Mouse (Mus musculus): ENCODE data around the gene Gabbr1. TPM values are rescaled to one million over a fixed set of nuclear protein-coding genes. Genes with fewer than 3 reads are reported as not detected.

The Gabbr1 gene
- polyA plus RNA-seq, 1 experiment: 6.1 TPM

DNA sequence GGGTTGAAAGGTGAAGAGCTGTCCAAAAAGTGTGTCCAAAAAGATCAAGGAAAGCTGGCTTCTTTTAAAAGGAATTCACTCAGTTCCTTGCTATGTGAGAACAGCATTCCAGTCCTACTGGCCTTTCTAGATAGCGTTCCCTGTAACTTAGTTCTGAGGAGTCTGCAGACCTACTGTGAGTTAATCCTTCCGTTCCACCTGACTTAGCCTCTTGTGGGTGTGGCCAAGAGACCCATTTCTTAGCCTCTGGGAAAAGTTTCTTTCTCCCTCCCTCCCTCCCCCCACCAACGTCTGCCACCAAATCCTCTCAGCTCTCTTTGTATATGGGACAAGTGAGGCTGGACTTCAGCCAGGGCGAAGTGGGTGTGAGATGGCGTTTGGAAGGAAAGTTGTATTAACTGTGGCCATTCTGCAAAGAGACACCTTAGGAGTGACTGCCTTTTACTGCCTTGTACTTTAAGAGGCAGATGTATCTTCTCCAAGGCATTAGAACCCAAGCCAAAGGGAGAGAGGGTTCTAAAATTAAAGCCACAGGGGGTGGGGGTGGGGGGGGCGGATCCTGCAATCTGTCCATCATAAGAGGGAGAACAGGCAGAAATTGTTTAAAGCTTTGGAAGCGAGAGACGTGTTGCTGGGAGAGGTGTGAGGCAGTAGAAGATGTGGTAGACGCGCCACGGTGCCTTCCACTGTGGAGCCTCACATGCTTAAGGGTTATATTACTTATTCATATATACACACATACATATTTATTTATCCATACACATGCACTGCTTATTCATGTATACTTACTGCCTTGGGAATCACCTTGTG is 18.1 kb downstream of the Gabbr1 start:
- Histone ChIP-seq H3K36me3 (ENCODE audit: control insufficient read depth, insufficient read depth) (peaks cover 44% of the 10 kb centered on the region), H3K79me3 (ENCODE audit: low read depth) (no peaks in the 10 kb centered on the region), H3K4me3 (ENCODE audit: insufficient read depth, poor library complexity, severe bottlenecking) (no peak overlapping the region)

DNA sequence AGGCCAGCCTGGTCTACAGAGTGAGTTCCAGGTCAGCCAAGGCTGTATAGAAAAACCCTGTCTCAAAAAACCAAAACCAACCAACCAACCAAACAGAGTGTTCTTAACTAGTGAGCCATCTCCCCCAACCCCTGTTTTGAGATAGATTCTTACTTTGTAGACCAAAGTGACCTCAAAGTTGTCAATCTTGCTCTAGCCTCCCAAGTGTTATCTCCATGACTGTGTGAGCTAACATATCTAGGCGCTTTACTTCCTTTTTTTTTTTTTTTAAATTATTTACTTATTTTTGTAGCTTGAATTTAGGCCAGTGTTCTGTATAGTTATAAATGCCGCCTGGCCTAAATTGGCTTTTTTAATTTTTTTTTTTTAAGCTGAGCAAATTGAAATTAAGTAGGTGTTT is 20.2 kb downstream of the Gabbr1 start:
- Histone ChIP-seq H3K4me3 (ENCODE audit: insufficient read depth, poor library complexity, severe bottlenecking) (no peak overlapping the region), H3ac (ENCODE audit: control insufficient read depth, insufficient read length, low read depth) (no peak overlapping the region), H3K27me3 (ENCODE audit: control insufficient read depth, insufficient read depth, insufficient read length) (no peaks in the 10 kb centered on the region), H3K79me2 (ENCODE audit: control insufficient read depth, insufficient read depth) (no peaks in the 10 kb centered on the region), H3K79me3 (ENCODE audit: low read depth) (no peaks in the 10 kb centered on the region), H3K36me3 (ENCODE audit: control insufficient read depth, insufficient read depth) (peaks cover 56% of the 10 kb centered on the region)
- TF ChIP-seq FOSL1 (IDR thresholded peaks at IDR 0.05; ENCODE audit: insufficient read depth, low read length, poor library complexity, severe bottlenecking) (no peak), USF1 (IDR thresholded peaks at IDR 0.05; ENCODE audit: low read depth) (no peak), CEBPB (IDR thresholded peaks at IDR 0.05; ENCODE audit: low read depth) (no peak), MYOG (IDR thresholded peaks at IDR 0.05; ENCODE audit: control insufficient read depth, extremely low read depth, insufficient read length) (no peak), MAX (IDR thresholded peaks at IDR 0.05) (no peak), CTCF (IDR thresholded peaks at IDR 0.05; ENCODE audit: control insufficient read depth, insufficient read depth, insufficient read length) (no peak), MYOD1 (IDR thresholded peaks at IDR 0.05; ENCODE audit: control insufficient read depth, insufficient read length, low read depth) (no peak)

More for the DNA sequence above, 18.1 kb downstream of the Gabbr1 start:
- H3K79me2 ChIP-seq (ENCODE audit: control insufficient read depth, insufficient read depth): no peaks in the 10 kb centered on the region
- no peaks in the 10 kb centered on the region for H3K27me3 ChIP-seq (ENCODE audit: control insufficient read depth, insufficient read depth, insufficient read length)
- TF ChIP-seq USF1 (IDR thresholded peaks at IDR 0.05; ENCODE audit: low read depth): no peak
- TF ChIP-seq FOSL1 (IDR thresholded peaks at IDR 0.05; ENCODE audit: insufficient read depth, low read length, poor library complexity, severe bottlenecking): no peak
- TF ChIP-seq MAX (IDR thresholded peaks at IDR 0.05): no peak
- TF ChIP-seq CTCF (IDR thresholded peaks at IDR 0.05; ENCODE audit: control insufficient read depth, insufficient read depth, insufficient read length): no peak
- no peak for TF ChIP-seq MYOG (IDR thresholded peaks at IDR 0.05; ENCODE audit: control insufficient read depth, extremely low read depth, insufficient read length)
- TF ChIP-seq MYOD1 (IDR thresholded peaks at IDR 0.05; ENCODE audit: control insufficient read depth, insufficient read length, low read depth): no peak
- no peak for TF ChIP-seq CEBPB (IDR thresholded peaks at IDR 0.05; ENCODE audit: low read depth)
- no peak overlapping the region for H3ac ChIP-seq (ENCODE audit: control insufficient read depth, insufficient read length, low read depth)

DNA sequence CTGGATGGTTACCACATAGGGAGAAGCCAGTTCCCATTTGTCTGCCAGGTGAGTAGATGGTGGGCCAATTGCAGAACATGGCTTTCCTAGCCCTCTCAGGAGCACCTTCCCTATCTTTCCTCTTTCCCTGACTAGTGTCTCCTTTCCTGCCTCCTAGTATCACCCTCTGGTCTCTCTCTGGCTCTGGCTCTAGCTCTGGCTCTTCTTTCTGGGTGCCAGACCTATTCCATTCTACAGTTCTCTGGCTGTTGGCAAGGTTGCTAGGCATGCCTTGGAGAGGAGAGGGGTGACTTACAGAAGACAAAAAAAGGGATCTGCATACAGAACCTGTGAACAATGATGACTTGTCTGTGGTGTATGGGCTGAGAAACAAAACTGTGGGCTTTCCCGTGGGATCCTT is 22.1 kb downstream of the Gabbr1 start:
- Histone ChIP-seq H3K79me3 (ENCODE audit: low read depth) (no peaks in the 10 kb centered on the region), H3ac (ENCODE audit: control insufficient read depth, insufficient read length, low read depth) (no peak overlapping the region), H3K4me3 (ENCODE audit: insufficient read depth, poor library complexity, severe bottlenecking) (no peak overlapping the region), H3K27me3 (ENCODE audit: control insufficient read depth, insufficient read depth, insufficient read length) (no peaks in the 10 kb centered on the region), H3K79me2 (ENCODE audit: control insufficient read depth, insufficient read depth) (no peaks in the 10 kb centered on the region), H3K36me3 (ENCODE audit: control insufficient read depth, insufficient read depth) (peaks cover 53% of the 10 kb centered on the region)
- no peak for TF ChIP-seq MYOD1 (IDR thresholded peaks at IDR 0.05; ENCODE audit: control insufficient read depth, insufficient read length, low read depth)
- TF ChIP-seq MAX (IDR thresholded peaks at IDR 0.05): no peak
- no peak for TF ChIP-seq MYOG (IDR thresholded peaks at IDR 0.05; ENCODE audit: control insufficient read depth, extremely low read depth, insufficient read length)
- no peak for TF ChIP-seq CEBPB (IDR thresholded peaks at IDR 0.05; ENCODE audit: low read depth)
- no peak for TF ChIP-seq CTCF (IDR thresholded peaks at IDR 0.05; ENCODE audit: control insufficient read depth, insufficient read depth, insufficient read length)
- no peak for TF ChIP-seq USF1 (IDR thresholded peaks at IDR 0.05; ENCODE audit: low read depth)
- no peak for TF ChIP-seq FOSL1 (IDR thresholded peaks at IDR 0.05; ENCODE audit: insufficient read depth, low read length, poor library complexity, severe bottlenecking)

DNA sequence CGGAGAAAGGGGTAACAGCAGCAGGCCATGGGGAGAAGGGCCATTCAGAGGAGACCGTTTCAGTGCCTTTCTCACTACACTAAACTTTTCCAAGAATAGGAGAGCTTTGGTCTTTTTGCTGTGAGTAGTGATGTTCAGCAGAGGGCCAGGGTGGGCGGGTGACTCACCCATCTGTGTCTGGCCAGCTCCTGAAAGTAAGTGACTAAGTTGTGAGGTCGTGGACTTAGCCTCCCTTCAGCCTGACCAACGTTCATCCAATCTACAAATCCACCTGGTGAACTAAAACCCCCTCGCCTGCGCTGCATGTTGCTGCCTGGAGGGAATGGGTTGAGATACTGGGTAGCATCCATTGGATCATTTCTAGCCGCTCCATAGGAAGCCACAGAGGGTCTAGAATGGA is 24.4 kb downstream of the Gabbr1 start:
- TF ChIP-seq MAX (IDR thresholded peaks at IDR 0.05) (no peak), CEBPB (IDR thresholded peaks at IDR 0.05; ENCODE audit: low read depth) (no peak), FOSL1 (IDR thresholded peaks at IDR 0.05; ENCODE audit: insufficient read depth, low read length, poor library complexity, severe bottlenecking) (no peak), CTCF (IDR thresholded peaks at IDR 0.05; ENCODE audit: control insufficient read depth, insufficient read depth, insufficient read length) (no peak), USF1 (IDR thresholded peaks at IDR 0.05; ENCODE audit: low read depth) (no peak), MYOG (IDR thresholded peaks at IDR 0.05; ENCODE audit: control insufficient read depth, extremely low read depth, insufficient read length) (no peak), MYOD1 (IDR thresholded peaks at IDR 0.05; ENCODE audit: control insufficient read depth, insufficient read length, low read depth) (no peak)
- Histone ChIP-seq H3K4me3 (ENCODE audit: insufficient read depth, poor library complexity, severe bottlenecking) (no peak overlapping the region), H3K79me3 (ENCODE audit: low read depth) (no peaks in the 10 kb centered on the region), H3ac (ENCODE audit: control insufficient read depth, insufficient read length, low read depth) (no peak overlapping the region), H3K79me2 (ENCODE audit: control insufficient read depth, insufficient read depth) (no peaks in the 10 kb centered on the region), H3K27me3 (ENCODE audit: control insufficient read depth, insufficient read depth, insufficient read length) (no peaks in the 10 kb centered on the region), H3K36me3 (ENCODE audit: control insufficient read depth, insufficient read depth) (peaks cover 38% of the 10 kb centered on the region)

GRCm38 (mm10) chr17:37072080-37072729 is 26.4 kb downstream of the Gabbr1 start:
- Histone ChIP-seq H3K79me2 (ENCODE audit: control insufficient read depth, insufficient read depth) (no peaks in the 10 kb centered on the region), H3K79me3 (ENCODE audit: low read depth) (no peaks in the 10 kb centered on the region), H3K36me3 (ENCODE audit: control insufficient read depth, insufficient read depth) (peaks cover 39% of the 10 kb centered on the region), H3K4me3 (ENCODE audit: insufficient read depth, poor library complexity, severe bottlenecking) (no peak overlapping the region), H3K27me3 (ENCODE audit: control insufficient read depth, insufficient read depth, insufficient read length) (no peaks in the 10 kb centered on the region), H3ac (ENCODE audit: control insufficient read depth, insufficient read length, low read depth) (no peak overlapping the region)
- no peak for TF ChIP-seq CTCF (IDR thresholded peaks at IDR 0.05; ENCODE audit: control insufficient read depth, insufficient read depth, insufficient read length)
- no peak for TF ChIP-seq MYOG (IDR thresholded peaks at IDR 0.05; ENCODE audit: control insufficient read depth, extremely low read depth, insufficient read length)
- no peak for TF ChIP-seq MAX (IDR thresholded peaks at IDR 0.05)
- TF ChIP-seq USF1 (IDR thresholded peaks at IDR 0.05; ENCODE audit: low read depth): no peak
- TF ChIP-seq MYOD1 (IDR thresholded peaks at IDR 0.05; ENCODE audit: control insufficient read depth, insufficient read length, low read depth): no peak
